Mouse (Mus musculus) lung, adult 10 weeks (tissue): ENCODE results near the gene Isl2. TPM values are rescaled to one million over a fixed set of nuclear protein-coding genes. Genes with fewer than 3 reads are reported as not detected.

Experiments used
- polyA plus RNA-seq: library from polyadenylated mRNA; stranded (reverse); fragments of 350-450 nt; fragmentation: Illumina TruSeq; extraction: RNeasy Lipid Tissue Mini Kit (QIAGEN cat#74804); gene quantifications from one replicate; pipeline ENCODE4 v1.2.3, GENCODE M21; 2014; ENCODE audit warnings: low read depth, low replicate concordance; ENCODE audit not compliant: insufficient read depth

Isl2 gene
- not detected for polyA plus RNA-seq

GRCm38 (mm10) chr9:55538377-55538776 is at the start of gene Isl2:
TSS of gene Isl2 (plus strand) at chr9:55538672.

GRCm38 (mm10) chr9:55512027-55512543 is 26.4 kb upstream of the Isl2 start, which contains the start of gene Etfa:
TSS of gene Etfa (minus strand) at chr9:55512243.

Other genes starting within 250 kb of the Isl2 start
- gene Nrg4, start 211.8 kb upstream of the Isl2 start, polyA plus RNA-seq, result 2.0 TPM
- not detected for gene Tmem266, start 211.8 kb upstream of the Isl2 start, polyA plus RNA-seq
- gene Etfa, start 26.4 kb upstream of the Isl2 start, polyA plus RNA-seq, result 107 TPM